Mouse (Mus musculus): Measurements from ENCODE around the gene Fmo9. TPM values are rescaled to one million over a fixed set of nuclear protein-coding genes. Genes with fewer than 3 reads are reported as not detected.
A peak's percentile ranks its signal among the peaks of the same experiment; 100 is the strongest.

The Fmo9 gene
- polyA plus RNA-seq (2015; fragmentation: Nextera tagmentation; extraction: Ambion mirVana), result not detected in 2 replicates

- no peak within 1 kb of the TSS for H3K27ac ChIP-seq (ENCODE audit: low read length)
- no peaks in the 10 kb centered on the region for H3K9me3 ChIP-seq (ENCODE audit: control insufficient read depth, low read length)
- no peak for ATAC-seq
- no peaks in the 10 kb centered on the region for H3K36me3 ChIP-seq (ENCODE audit: control insufficient read depth, insufficient read depth)
- 77% methylated on average over 1 of the region's 1 CpGs for WGBS
- no peaks in the 10 kb centered on the region for H3K27me3 ChIP-seq (replicated peaks; ENCODE audit: control insufficient read depth, insufficient read depth, low read length)
- no peak within 1 kb of the TSS for H3K4me2 ChIP-seq (ENCODE audit: low read length)
- H3K4me3 ChIP-seq (replicated peaks; ENCODE audit: low read length), result no peak within 1 kb of the TSS
- H3K4me1 ChIP-seq (replicated peaks; ENCODE audit: control insufficient read depth, insufficient read depth, low read length), result no peaks in the 10 kb centered on the region
- no peak within 1 kb of the TSS for H3K9ac ChIP-seq (replicated peaks; ENCODE audit: low read depth, low read length)
Measured at GRCm38 (mm10) chr1:166681745-166682144, at the start of gene Fmo9. Fmo9 (minus strand) TSS chr1:166681845.

- no peak for ATAC-seq
- H3K4me3 ChIP-seq (replicated peaks; ENCODE audit: low read length), result no peak overlapping the region
- 73% methylated on average over 4 of the region's 4 CpGs for WGBS
Measured at GRCm38 (mm10) chr1:166730886-166731285, 49.2 kb upstream of the Fmo9 start.

GRCm38 (mm10) chr1:166730215-166730614 is 48.6 kb upstream of the Fmo9 start:
- Histone ChIP-seq H3K4me1 (replicated peaks; ENCODE audit: control insufficient read depth, insufficient read depth, low read length) (no peaks in the 10 kb centered on the region), H3K4me3 (replicated peaks; ENCODE audit: low read length) (no peak overlapping the region), H3K9ac (replicated peaks; ENCODE audit: low read depth, low read length) (no peak overlapping the region), H3K27me3 (replicated peaks; ENCODE audit: control insufficient read depth, insufficient read depth, low read length) (no peaks in the 10 kb centered on the region), H3K9me3 (ENCODE audit: control insufficient read depth, low read length) (no peaks in the 10 kb centered on the region), H3K36me3 (ENCODE audit: control insufficient read depth, insufficient read depth) (no peaks in the 10 kb centered on the region), H3K4me2 (ENCODE audit: low read length) (no peak overlapping the region), H3K27ac (ENCODE audit: low read length) (no peak overlapping the region)
- 65% methylated on average over 2 of the region's 2 CpGs for WGBS
- ATAC-seq, result no peak

More at GRCm38 (mm10) chr1:166730886-166731285, 49.2 kb upstream of the Fmo9 start:
- Histone ChIP-seq H3K36me3 (ENCODE audit: control insufficient read depth, insufficient read depth) (no peaks in the 10 kb centered on the region), H3K27me3 (replicated peaks; ENCODE audit: control insufficient read depth, insufficient read depth, low read length) (no peaks in the 10 kb centered on the region), H3K4me2 (ENCODE audit: low read length) (no peak overlapping the region), H3K4me1 (replicated peaks; ENCODE audit: control insufficient read depth, insufficient read depth, low read length) (no peaks in the 10 kb centered on the region), H3K9ac (replicated peaks; ENCODE audit: low read depth, low read length) (no peak overlapping the region), H3K27ac (ENCODE audit: low read length) (no peak overlapping the region), H3K9me3 (ENCODE audit: control insufficient read depth, low read length) (no peaks in the 10 kb centered on the region)

- Histone ChIP-seq H3K4me2 (ENCODE audit: low read length) (no peak overlapping the region), H3K27ac (ENCODE audit: low read length) (no peak overlapping the region), H3K4me3 (replicated peaks; ENCODE audit: low read length) (no peak overlapping the region), H3K27me3 (replicated peaks; ENCODE audit: control insufficient read depth, insufficient read depth, low read length) (no peaks in the 10 kb centered on the region), H3K4me1 (replicated peaks; ENCODE audit: control insufficient read depth, insufficient read depth, low read length) (no peaks in the 10 kb centered on the region), H3K36me3 (ENCODE audit: control insufficient read depth, insufficient read depth) (no peaks in the 10 kb centered on the region), H3K9me3 (ENCODE audit: control insufficient read depth, low read length) (no peaks in the 10 kb centered on the region), H3K9ac (replicated peaks; ENCODE audit: low read depth, low read length) (no peak overlapping the region)
- no peak for ATAC-seq
- 89% methylated on average over 7 of the region's 7 CpGs for WGBS
Measured at GRCm38 (mm10) chr1:166710861-166711260, 29.2 kb upstream of the Fmo9 start.

GRCm38 (mm10) chr1:166702270-166702912 is 20.7 kb upstream of the Fmo9 start:
- Histone ChIP-seq H3K4me2 (ENCODE audit: low read length) (no peak overlapping the region), H3K27me3 (replicated peaks; ENCODE audit: control insufficient read depth, insufficient read depth, low read length) (no peaks in the 10 kb centered on the region), H3K9ac (replicated peaks; ENCODE audit: low read depth, low read length) (no peak overlapping the region), H3K9me3 (ENCODE audit: control insufficient read depth, low read length) (no peaks in the 10 kb centered on the region), H3K4me3 (replicated peaks; ENCODE audit: low read length) (no peak overlapping the region), H3K27ac (ENCODE audit: low read length) (no peak overlapping the region), H3K4me1 (replicated peaks; ENCODE audit: control insufficient read depth, insufficient read depth, low read length) (no peaks in the 10 kb centered on the region), H3K36me3 (ENCODE audit: control insufficient read depth, insufficient read depth) (no peaks in the 10 kb centered on the region)
- WGBS, result 60% methylated on average over 10 of the region's 10 CpGs
- no peak for ATAC-seq

DNA sequence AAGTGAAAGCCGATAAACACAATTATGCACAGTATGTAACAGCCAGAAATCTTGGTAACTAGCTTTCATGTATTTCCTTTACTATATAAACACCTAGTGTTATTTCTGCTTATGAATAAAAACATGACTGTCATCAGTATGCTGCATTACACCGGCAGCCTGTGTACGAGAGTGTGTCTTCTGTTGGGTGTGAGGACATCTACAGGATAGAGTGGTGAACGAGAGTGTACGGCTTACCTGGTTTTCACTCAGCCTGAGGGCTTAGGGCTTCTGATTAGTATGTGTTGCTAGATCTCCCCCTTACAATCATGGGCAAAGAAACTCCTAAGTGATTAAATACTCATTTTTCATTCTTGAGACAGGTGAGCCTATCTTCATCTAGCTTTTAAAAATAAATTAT is 12.4 kb downstream of the Fmo9 start:
- peak; percentile 36; the same call in 1 of the 2 replicates for ATAC-seq
- WGBS, result 84% methylated on average over 5 of the region's 5 CpGs
- no peak overlapping the region for H3K27ac ChIP-seq (ENCODE audit: low read length)

DNA sequence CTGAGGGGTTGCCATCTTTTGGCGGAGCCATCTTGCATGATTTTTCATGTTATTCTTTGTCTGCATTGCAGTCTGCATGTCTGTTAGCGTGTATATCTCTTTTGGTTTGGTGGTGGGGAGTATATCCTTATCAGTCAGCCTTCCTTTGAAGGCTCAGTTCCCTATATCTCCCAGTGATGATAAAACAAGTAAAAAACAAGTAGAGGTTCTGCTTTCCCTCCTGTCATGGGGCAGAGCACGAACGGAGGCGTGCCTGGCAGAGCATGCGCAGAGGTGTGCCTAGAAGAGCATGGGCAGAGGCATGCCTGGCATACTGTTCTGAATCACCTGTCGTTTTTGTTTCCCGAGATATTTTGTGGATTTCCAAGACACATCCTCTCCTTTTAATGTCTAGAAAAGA is 20.8 kb downstream of the Fmo9 start:
- no peaks in the 10 kb centered on the region for H3K9me3 ChIP-seq (ENCODE audit: control insufficient read depth, low read length)
- H3K9ac ChIP-seq (replicated peaks; ENCODE audit: low read depth, low read length), result no peak overlapping the region
- no peak overlapping the region for H3K4me2 ChIP-seq (ENCODE audit: low read length)
- no peaks in the 10 kb centered on the region for H3K36me3 ChIP-seq (ENCODE audit: control insufficient read depth, insufficient read depth)
- no peaks in the 10 kb centered on the region for H3K4me1 ChIP-seq (replicated peaks; ENCODE audit: control insufficient read depth, insufficient read depth, low read length)
- ATAC-seq, result no peak
- WGBS, result 92% methylated on average over 8 of the region's 8 CpGs
- H3K27ac ChIP-seq (ENCODE audit: low read length), result no peak overlapping the region
- H3K4me3 ChIP-seq (replicated peaks; ENCODE audit: low read length), result no peak overlapping the region
- H3K27me3 ChIP-seq (replicated peaks; ENCODE audit: control insufficient read depth, insufficient read depth, low read length), result no peaks in the 10 kb centered on the region

More for the DNA sequence above, 12.4 kb downstream of the Fmo9 start:
- Histone ChIP-seq H3K4me3 (replicated peaks; ENCODE audit: low read length) (no peak overlapping the region), H3K9ac (replicated peaks; ENCODE audit: low read depth, low read length) (no peak overlapping the region), H3K9me3 (ENCODE audit: control insufficient read depth, low read length) (no peaks in the 10 kb centered on the region), H3K27me3 (replicated peaks; ENCODE audit: control insufficient read depth, insufficient read depth, low read length) (no peaks in the 10 kb centered on the region), H3K4me2 (ENCODE audit: low read length) (no peak overlapping the region), H3K36me3 (ENCODE audit: control insufficient read depth, insufficient read depth) (no peaks in the 10 kb centered on the region), H3K4me1 (replicated peaks; ENCODE audit: control insufficient read depth, insufficient read depth, low read length) (no peaks in the 10 kb centered on the region)

DNA sequence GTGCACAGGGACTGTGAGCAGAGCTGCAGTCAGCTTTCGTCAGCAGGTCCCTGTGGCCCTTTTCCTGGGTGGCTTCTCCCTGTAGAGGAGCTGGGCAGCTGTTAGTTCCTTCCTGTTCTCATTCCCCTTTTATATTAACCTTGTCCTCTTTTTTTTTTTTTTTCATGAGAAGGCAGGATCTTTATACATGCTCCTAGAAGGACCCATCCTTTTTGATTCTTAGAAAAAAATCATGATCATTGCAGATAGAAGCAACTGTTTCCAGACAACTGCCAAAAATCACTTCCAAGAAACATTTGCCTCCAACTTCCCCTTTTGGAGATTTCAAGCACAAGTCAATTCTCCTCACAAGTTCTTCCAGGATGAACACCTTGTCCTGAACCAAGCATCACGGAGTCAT is 34.1 kb downstream of the Fmo9 start, which contains the start of gene Gm4847:
Gm4847 (minus strand) TSS at position 101 of the 400 bp plus-strand sequence.
- ATAC-seq, result no peak
- H3K9ac ChIP-seq (replicated peaks; ENCODE audit: low read depth, low read length), result no peak within 1 kb of the TSS
- no peak within 1 kb of the TSS for H3K27ac ChIP-seq (ENCODE audit: low read length)
- no peaks in the 10 kb centered on the region for H3K27me3 ChIP-seq (replicated peaks; ENCODE audit: control insufficient read depth, insufficient read depth, low read length)
- no peaks in the 10 kb centered on the region for H3K36me3 ChIP-seq (ENCODE audit: control insufficient read depth, insufficient read depth)
- no peak within 1 kb of the TSS for H3K4me2 ChIP-seq (ENCODE audit: low read length)
- WGBS, result 93% methylated on average over 2 of the region's 2 CpGs
- H3K4me1 ChIP-seq (replicated peaks; ENCODE audit: control insufficient read depth, insufficient read depth, low read length), result no peaks in the 10 kb centered on the region
- no peak within 1 kb of the TSS for H3K4me3 ChIP-seq (replicated peaks; ENCODE audit: low read length)
- no peaks in the 10 kb centered on the region for H3K9me3 ChIP-seq (ENCODE audit: control insufficient read depth, low read length)

Measured in forebrain, embryonic 16.5 days (tissue).